Mouse (Mus musculus) heart, postnatal 0 days (tissue): ENCODE measurements around the gene Gm49395.

Experiments
- CTCF ChIP-seq: IDR thresholded peaks from 2 replicates; pipeline ENCODE4 v1.5.1; 2016; ENCODE audit warnings: antibody characterized with exemption, control low read depth, low read depth
- EP300 ChIP-seq: IDR thresholded peaks from 2 replicates; pipeline ENCODE4 v1.6.1; 2016; ENCODE audit warnings: antibody characterized with exemption, low read depth

GRCm38 (mm10) chr13:115095392-115095791, 6.3 kb downstream of the Gm49395 start:
- TF ChIP-seq CTCF = no peak
- no peak for TF ChIP-seq EP300
